Mouse (Mus musculus) heart, adult 9 months (tissue): ENCODE results near the gene Tmx4.
"Not testable (repeated sequence)": the region's sequence is repeated elsewhere in the genome, so short reads cannot be mapped to it uniquely, and the experiment has no call there.

Experiments used
- DNase-seq, 2 experiments: peaks; one replicate each; pipeline ENCODE4 v3.0.0; 2022; ENCODE audit warnings: low spot score in 2 of 2

Tmx4 gene

DNA sequence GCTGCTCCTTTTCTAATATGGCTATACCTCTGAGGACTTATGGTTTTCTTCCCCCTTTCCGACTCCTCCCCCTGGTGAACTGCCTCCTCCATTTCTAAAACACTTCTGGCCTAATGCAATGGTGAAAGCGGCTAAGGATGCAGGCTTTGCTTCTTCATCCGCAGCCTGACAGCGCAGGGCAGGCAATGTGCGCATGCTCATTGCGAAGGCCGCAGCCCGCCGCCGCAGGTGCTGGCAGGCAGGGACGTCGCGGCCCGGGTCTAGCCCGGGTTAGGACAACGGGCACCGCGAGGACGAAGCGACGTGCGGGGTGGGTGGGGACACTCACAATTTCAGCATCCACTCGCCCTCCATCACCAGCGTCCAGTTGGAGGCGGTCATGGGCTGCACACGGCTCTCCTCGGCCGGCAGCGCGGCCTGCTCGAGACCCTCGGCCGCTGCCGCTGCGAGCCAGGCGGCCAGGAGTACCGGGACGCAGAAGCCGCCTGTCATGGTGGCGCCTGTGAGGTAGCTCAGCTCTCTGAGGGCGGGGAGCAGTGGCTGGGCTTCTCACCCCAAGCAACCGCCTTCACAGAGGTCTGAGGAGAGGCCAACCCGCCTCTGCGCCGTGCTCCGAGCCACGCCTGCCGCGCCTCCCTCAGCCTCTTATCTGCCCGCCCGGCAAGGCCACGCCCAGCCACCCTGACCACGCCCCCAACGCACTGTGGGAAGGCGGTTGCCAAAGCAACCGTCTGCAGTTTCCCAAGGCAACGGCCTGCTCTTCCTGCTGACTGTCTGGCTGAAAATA, at the start of gene Tmx4:
TSS of gene Tmx4 (minus strand) at position 632 of the 787 bp plus-strand sequence.
- DNase-seq = peak; percentile 98 to 99

DNA sequence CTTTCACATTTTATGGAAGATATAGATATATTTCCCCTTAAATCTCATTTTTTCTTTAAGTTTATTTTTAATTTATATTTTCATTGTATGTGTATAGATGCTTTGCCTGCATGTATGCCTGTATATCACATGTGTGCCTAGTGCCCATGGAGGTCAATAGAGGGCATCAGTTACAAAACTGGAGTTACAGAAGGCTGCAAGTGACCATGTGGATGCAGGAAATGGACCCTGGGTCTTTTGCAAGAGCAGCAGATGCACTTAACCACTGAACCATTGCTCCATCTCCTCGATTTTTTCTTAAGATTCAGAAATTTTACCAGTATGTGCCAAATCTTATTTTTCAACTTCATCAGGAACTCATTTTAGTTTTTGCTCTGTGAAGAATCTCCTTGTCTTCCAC, 48.2 kb upstream of the Tmx4 start:
- no peak for DNase-seq

DNA sequence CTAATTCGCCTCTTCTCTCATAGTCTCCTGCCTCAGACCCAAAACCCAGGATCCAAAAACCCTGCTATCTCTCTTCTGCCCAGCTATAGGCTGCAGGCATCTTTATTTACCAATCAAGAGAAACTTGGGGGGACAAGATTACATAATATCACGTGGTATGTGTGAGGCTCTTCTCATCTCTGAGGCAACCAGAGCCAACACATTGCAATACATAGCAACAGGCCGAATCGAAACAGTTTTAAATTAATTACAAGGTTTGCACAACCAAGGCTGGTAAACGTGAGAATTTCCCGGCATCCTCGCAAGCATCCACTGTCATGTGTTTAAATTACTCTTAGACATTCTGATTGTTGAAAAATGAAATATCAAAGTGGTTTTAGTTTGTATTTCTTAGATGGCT, 47.1 kb upstream of the Tmx4 start:
- DNase-seq = no peak

DNA sequence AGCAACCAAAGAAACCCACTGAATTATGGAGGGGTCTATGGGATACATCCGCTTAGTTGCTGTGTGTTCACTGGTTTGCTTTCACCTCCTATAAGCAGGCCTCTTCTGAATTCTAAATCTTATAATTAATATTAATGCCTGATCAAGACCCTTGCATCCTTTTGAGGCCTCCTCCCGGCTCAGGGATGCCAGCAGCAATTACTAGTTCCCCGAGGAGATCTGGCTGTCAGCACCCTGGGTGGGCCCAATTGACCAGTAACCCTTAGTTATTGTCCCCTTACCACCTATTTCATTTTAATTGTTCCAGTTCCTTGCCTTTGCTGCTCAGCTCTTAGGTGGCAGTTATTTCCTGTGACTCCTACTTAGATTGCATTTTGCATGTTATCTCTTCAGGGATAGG, 38.4 kb upstream of the Tmx4 start:
- DNase-seq = no peak

DNA sequence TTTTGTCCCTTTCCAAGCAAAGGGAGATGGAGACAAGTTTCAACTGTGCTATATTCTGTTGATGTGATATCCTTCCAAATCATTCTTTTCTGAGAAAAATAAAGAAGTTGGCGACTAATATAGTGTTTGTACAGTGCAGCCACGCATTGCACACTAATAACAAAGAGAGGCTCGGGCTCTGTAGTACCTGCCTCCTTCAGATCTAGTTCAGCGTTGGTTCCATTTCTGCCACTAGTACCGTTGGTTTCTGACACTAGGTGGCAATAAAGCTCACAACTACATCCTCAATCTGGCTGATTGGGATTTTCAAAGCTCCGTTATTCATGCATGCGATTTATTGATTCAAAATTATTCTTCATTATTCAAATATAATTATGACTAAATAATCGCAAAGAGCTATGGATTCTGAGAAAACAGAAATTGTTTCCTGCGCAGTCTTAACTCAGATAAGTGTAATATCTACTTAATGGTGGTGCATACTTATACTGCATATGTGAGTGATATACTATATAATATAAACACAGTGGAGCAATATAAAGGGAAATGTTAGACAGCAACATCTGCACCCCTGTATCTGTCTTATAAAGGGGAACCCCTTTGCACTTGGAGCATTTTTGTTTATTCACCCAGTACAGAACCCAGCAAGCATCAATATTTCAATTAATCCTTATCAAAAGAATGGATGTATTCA, 37.5 kb upstream of the Tmx4 start:
- DNase-seq = peak in 1 of 2 experiments; percentile 11

DNA sequence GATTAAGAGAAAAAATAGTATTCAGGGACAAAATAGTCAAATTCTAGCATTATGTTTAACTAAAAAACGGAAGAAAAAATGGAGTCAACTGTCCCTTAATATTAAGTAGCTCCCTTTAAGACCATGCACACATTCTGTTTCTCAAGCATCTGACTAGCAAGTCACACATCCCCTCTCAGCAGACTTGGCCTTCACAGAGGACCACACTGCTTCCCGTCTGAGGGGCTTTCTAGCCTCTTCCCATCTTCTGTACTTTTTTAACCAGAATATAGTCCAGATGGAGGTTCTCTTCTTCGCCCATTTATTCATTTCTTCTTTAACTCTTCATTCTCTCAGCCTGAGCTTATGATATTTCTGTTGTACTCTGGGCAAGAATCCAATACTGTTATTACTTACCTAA, 35.6 kb upstream of the Tmx4 start:
- no peak for DNase-seq

DNA sequence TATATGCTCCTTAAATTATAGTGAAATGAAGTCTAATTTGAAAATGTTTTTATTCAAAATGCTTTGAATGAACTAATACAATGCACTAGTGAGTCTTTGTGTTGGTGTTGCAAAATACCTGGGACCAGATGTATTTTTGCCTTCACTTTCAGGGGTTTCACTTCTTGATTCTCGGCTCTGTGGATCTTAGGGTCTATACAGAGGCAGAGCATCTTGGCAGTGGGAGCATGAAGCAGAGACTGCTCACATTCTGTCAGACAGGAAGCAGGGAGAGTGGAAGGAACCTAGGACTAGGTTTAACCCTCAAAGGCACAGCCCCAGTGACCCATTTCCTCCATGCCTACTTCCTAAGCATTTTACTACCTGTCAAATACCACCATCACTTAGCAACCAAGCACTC, 31.5 kb upstream of the Tmx4 start:
- DNase-seq = no peak

DNA sequence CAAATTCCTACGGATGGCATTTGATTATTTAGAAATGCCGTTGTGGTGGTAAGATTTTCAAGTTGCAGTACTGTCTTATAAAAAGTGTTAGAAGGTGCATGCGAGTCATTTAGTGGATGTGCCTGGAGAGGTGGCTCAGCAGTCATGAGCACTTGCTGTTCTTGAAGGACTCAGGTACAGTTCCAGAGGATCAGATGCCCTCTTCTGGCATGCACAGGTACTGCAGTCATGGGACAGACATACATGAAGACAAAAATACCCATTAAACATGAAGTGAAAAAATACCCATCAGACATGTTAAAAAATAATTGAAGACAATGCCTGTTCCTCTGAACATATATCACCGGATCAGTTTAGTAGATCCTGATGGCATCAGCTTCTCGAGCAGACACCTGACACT, 29.7 kb upstream of the Tmx4 start:
- no peak for DNase-seq

DNA sequence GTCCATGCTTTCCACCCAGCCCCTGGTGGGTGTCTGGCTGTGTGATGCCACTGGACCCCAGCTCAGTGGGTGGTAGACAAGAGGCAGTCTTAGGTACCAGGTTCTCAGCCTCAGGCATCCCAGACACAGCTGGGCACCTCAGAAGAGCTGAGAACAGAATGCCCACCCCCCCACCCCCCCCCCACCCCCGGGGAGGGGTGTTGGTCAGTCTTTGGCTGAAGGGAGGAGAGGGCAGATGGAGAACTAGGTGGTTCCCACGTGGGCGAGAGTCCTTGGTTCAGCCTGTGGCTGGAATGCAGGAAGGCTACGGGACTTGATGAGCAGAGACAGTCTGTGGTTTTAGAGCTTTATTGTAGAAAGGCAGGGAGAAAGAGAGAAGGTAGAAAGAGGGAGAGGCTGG, 12.5 kb upstream of the Tmx4 start:
- no peak for DNase-seq

DNA sequence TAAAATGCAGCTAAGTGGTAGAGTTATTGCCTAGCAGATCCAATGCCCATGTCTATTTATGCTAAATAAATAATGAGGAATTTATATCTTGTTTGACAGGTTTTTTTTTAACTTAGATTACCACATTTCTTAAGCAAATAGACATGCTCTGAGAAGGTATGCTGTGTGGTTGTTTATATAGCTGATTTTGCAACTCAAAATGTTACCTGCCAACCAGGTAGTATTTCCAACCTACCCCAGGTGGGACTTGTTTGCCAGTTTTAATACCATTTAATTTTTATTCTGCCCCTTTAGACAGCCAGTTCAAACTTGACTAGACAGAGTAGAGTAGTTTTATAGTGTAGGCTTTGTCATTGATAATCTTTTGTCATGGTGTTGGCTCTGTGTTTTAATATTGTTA, 10.7 kb upstream of the Tmx4 start:
- no peak for DNase-seq

DNA sequence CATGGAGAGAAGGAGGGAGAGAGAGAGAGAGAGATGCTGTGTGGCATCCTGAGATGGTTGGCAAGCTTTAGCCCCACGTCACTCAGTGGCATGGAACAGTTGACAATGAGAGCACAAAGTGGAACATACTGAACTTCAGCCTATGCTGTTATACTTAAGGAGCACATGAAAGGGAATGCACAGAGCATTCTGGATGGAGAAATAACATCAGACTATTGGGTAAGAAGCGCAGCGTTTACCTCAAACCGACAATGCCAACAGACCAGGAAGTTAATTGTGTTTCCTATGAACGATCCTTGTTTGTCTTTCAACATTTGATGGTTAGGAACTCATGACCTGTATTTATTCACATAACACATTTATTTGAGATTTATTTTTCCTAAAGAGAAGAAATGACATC, 8.8 kb upstream of the Tmx4 start:
- no peak for DNase-seq

DNA sequence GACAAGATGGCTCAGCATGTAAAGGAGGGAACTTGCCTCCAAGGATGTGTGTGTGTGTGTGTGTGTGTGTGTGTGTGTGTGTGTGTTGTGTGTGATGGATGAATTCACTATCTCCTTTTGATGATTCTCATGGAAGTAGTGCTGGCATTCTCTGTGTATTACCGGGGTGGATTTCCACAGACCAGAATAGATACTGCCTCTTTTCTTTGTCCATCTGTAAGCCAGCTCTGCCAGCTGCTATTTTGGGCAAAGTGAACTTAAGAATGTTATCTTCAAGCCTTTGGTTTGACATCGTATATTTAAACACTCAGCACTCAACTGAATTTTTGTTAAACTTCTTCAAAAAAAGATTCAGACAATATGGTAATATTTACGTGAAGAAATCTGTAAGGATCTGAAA, 5.1 kb upstream of the Tmx4 start:
- DNase-seq = no peak

DNA sequence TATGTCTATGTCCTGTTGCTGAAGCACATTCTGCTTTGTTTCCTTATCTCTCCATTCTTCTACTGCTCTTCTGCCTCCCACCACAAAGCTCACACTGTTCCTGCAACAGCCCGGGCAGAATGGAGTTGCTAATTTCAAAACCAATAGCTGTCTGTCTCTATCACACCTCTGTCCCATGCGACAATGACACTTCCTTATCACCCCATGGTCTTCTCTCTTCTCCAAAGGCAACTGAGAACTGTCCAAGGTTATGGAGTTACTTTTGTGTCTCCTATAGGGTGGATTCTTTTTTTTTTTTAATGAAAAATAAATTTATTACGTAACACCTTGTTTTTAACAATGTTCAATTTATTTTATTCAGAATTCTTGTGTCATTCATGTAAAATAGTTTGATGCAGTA, 1.8 kb upstream of the Tmx4 start:
- no peak for DNase-seq

DNA sequence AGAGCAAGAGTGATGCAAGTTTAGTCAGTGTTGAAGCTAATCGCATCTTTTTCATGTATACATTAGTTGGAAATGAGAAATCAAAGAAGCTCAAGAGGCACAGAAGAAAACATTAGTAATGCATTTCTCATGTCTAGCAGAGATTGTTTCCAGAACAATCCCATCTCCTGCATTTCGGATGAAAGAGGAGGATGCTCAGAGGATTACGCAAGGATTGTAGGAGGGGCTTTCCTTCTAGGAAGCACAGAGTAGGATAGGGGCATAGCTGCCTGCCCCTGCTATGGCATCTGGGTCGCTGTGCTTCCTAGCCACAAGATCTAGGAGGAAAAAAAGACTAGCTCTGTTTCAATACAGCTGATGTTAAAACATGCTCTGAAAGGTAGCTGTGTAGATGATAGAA, 1.2 kb upstream of the Tmx4 start:
- DNase-seq = no peak

DNA sequence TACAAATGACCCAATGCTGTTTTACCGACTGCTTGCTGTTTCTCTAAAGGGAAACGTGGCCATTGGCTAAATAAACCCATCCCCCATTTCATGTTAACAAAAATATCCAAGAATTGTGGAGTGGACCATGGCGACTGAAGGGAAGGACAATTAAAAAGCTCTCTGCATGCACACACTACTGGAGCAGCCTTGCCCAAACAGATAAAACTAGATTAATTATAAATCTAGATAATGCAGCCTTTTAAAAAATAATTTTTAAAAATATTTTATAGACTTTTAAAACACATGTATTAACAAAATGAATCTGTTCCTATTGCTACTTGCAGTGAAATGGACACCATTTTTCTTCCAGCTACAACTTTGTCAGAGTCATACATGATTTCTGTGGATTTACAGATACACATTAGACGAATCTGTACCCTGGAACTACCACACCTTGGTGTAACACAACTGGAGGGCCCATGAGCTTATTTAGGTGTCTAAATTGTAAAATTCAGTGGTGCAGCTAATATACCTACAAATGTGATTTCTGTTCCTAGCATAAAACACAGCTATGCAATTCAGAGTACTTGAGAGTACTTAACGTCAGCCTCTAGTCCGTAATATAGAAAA, 462 bp upstream of the Tmx4 start:
- no peak for DNase-seq

DNA sequence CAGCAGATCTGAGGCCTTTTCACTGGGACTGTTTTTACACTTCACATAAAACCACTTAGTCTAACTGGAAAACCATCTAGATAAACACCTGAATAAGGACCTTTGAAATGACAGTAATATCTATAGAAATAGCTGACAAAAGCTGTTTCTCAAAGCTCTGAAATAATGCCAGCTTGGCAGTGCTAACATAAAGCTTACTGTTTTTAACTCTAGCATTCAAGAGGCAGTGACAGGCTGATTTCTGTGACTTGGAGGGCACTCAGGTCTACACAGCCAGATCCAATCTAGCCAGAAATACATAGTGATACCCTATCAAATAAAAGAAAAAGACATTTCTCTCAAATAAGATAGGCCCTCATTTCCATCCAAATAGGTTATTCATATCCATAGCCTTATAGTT, 1.6 kb downstream of the Tmx4 start:
- no peak for DNase-seq

DNA sequence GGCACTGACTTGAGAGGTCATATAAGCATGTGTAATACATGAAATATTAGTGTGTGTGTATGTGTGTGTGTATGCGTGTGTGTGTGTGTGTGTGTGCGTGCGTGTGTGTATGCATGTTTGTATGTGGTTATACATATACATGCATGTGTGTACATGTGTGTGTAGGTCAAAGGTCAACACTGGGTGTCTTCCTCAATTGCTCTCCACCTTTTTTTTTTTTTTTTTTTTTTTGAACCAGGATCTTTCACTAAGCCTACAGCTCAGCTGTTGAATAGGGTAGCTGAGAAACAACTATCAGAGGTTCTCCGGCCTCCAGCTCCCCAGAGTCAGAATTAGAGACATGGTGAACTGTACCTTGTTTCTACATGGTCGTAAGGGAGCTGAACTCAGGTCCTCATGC, 2.6 kb downstream of the Tmx4 start:
- DNase-seq = no peak

DNA sequence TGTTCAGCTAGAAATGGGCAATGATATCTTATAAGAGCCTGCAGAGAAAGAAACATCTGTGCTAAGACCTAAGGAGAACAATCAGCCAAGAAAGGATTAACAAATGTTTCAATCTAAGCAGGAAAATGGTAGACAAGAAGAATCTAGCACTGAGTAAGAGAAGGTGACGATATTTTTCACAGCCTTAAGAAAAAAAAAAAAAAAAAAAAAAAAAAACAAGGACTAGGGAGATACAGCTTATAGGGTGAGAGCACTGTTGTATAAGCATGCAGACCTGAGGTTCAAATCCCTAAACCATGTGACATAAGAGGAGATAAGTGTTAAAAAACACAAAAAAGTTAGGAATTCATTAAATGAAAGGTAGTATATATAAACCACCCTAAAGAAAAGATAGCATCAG, 3.5 kb downstream of the Tmx4 start:
- DNase-seq = no peak

DNA sequence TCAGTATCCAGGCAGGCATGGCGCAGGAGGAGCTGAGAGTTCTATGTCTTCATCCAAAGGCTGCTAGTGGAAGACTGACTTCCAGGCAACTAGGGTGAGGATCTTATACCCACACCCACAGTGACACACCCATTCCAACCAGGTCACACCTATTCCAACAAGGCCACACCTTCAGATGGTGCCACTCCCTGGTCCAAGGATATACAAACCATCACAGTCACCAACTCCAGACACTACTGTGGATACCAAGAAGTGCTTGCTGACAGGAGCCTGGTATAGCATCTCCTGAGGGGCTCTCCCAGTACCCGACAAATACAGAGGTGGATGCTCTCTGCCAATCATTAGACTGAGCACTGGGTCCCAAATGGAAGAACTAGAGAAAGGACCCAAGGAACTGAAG, 15.4 kb downstream of the Tmx4 start:
- not testable (repeated sequence) for DNase-seq

DNA sequence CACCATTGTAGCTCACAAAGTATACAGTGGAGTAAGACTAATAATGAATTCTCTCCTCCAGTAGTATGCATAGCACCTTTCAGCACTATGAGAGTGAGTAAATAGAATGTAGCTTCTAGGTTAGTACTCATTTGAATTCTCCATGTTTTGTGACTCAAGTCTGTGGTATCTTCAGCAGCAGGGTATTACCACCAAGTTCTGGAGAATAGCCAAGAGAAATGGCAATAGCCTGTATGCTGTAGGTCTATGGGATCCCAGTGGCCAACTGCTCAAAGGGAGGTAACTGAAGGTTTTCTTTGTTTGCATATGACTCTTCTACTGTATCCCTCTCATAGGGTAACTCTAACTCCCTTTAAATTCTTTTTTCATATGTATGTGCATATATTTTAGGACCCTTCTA, 39.0 kb downstream of the Tmx4 start:
- no peak for DNase-seq

DNA sequence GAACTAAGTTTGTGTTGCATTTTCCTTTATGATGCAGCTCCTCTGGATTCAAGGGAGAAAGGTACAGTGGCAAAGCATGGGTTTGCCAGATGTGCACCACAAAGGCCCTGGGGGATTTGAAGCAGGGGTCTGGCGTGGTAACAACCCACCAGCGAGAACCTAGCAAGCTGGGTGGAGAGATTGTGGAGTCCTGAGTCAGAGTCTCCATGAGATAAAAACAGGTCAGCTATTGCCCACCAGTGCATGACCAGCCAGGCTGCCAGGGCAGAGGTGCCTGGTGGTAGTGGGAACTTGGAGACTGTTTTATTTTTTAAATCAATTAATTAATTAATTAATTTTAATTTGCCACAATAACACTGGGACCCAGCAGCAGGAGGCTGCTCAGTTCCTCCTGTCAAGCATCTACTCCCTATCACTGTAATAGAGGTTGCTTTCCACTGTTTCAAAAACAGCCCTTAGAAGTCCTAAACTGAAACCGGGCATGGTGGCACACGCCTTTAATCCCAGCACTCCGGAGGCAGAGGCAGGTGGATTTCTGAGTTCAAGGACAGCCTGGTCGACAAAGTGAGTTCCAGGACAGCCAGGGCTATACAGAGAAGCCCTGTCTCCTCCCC, 52.8 kb downstream of the Tmx4 start:
- DNase-seq = no peak

DNA sequence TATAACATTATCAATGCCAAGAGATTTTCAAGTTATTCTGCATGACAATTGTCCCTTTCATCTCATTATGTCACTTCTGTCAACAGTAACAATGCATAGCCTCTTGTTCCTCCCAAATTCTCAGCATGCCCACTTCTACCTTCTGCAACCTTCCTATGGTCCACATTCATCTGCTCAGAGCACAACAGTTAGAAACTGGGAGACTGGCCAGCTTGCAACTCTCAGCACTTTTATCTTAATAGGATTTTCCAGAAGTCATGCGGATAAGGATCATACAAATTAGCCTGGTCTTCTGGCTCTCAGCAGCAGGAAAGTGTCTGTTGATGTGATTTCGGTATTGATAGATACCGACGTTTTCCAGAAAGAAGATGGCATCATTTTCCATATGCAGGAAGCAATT, 58.7 kb downstream of the Tmx4 start:
- no peak for DNase-seq

DNA sequence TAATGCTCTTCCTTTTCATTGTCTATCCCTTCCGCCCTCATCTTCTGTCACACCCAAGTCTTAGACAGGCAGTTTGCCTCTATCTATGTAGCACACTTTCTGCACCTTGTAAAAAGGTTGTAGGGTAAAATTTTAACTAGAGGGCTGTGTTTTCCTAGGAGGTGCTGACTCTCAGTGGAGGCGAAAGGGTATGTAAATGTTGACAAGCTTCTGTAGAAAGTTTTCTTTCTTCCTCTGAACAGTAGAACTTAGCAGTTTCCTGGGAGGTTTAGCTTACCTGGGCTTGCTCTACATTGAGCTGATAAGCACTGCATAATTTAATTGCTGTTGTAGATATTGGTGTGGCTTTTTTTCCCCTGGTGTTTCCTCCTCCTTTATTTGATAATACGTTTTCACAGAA, 84.5 kb downstream of the Tmx4 start:
- no peak for DNase-seq
